25 mouse cellular contexts compared by ENCODE assay signal in the genomic region with DNA sequence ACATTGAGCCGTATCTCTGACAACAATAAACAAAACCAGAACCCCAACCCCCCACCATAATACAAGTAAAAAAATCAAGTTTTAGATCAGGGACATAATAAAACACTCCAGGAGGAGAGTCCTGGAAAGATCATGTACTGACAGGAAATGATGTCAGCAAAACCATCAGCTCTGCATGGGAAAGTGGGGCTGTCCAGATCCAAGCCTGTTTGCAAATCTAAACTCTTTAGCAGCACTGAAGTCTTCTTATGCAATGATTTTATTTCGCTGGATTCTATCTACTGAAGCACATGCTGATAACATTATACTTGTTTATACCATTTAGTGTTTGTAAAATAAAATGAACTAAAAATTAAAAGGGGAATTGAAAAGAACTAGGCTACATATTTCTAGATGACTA.
"Had no signal": no experiment of that assay in that cellular context is flagged by ENCODE, and none has a peak within 500 bp of the region (broad histone marks: within the 10 kb centered on the region; RNA-seq: fewer than 3 reads in every experiment).

No protein-coding gene starts in this region.

- H3K9me3 ChIP-seq: embryonic facial prominence, embryonic 10.5 days; embryonic facial prominence, embryonic 12.5 days; embryonic facial prominence, embryonic 13.5 days; embryonic facial prominence, embryonic 15.5 days; forebrain, embryonic 10.5 days; forebrain, embryonic 12.5 days; forebrain, embryonic 13.5 days; forebrain, embryonic 15.5 days had no signal

- H3K4me1 ChIP-seq: embryonic facial prominence, embryonic 10.5 days; embryonic facial prominence, embryonic 12.5 days; embryonic facial prominence, embryonic 13.5 days; embryonic facial prominence, embryonic 15.5 days; forebrain, embryonic 10.5 days; forebrain, embryonic 12.5 days; forebrain, embryonic 15.5 days had no signal

- ATAC-seq: forebrain, embryonic 13.5 days; forebrain, embryonic 14.5 days; forebrain, embryonic 15.5 days; forebrain, embryonic 16.5 days; forebrain, postnatal 0 days had no signal

- H3K4me3 ChIP-seq: embryonic facial prominence, embryonic 10.5 days; embryonic facial prominence, embryonic 12.5 days; embryonic facial prominence, embryonic 13.5 days; embryonic facial prominence, embryonic 15.5 days; erythroblast, embryonic 14.5 days; forebrain, embryonic 10.5 days; forebrain, embryonic 12.5 days; forebrain, embryonic 13.5 days; forebrain, embryonic 15.5 days; gastrocnemius, adult 2 months had no signal

- H3K27ac ChIP-seq: embryonic facial prominence, embryonic 10.5 days; embryonic facial prominence, embryonic 12.5 days; embryonic facial prominence, embryonic 13.5 days; embryonic facial prominence, embryonic 15.5 days; forebrain, embryonic 10.5 days; forebrain, embryonic 12.5 days; forebrain, embryonic 13.5 days; forebrain, embryonic 15.5 days; gastrocnemius, adult 2 months had no signal

- H3K4me2 ChIP-seq: embryonic facial prominence, embryonic 12.5 days; embryonic facial prominence, embryonic 13.5 days; embryonic facial prominence, embryonic 15.5 days; forebrain, embryonic 12.5 days; forebrain, embryonic 13.5 days; forebrain, embryonic 15.5 days had no signal

- DNase-seq: cerebellum, adult 18-20 months; cerebellum, adult 8-10 months; cerebellum, adult 9-10 months; cerebellum, adult 9-11 months; cerebellum, postnatal 14 days; cerebellum, postnatal 25 days; cerebellum, postnatal 36 days; embryo, embryonic 11 days; forebrain, postnatal 0 days; gastrocnemius, adult 2 months; gastrocnemius, postnatal 10 days; gastrocnemius, postnatal 14 days; gastrocnemius, postnatal 25 days; gastrocnemius, postnatal 36 days had no signal

- H3K27me3 ChIP-seq: embryonic facial prominence, embryonic 12.5 days; embryonic facial prominence, embryonic 13.5 days; embryonic facial prominence, embryonic 15.5 days; forebrain, embryonic 12.5 days; forebrain, embryonic 13.5 days; forebrain, embryonic 15.5 days had no signal

- H3K9ac ChIP-seq: embryonic facial prominence, embryonic 12.5 days; embryonic facial prominence, embryonic 13.5 days; embryonic facial prominence, embryonic 15.5 days; forebrain, embryonic 12.5 days; forebrain, embryonic 13.5 days; forebrain, embryonic 15.5 days; forebrain, postnatal 0 days had no signal
